29 mouse cellular contexts compared by ENCODE assay signal in the genomic region with DNA sequence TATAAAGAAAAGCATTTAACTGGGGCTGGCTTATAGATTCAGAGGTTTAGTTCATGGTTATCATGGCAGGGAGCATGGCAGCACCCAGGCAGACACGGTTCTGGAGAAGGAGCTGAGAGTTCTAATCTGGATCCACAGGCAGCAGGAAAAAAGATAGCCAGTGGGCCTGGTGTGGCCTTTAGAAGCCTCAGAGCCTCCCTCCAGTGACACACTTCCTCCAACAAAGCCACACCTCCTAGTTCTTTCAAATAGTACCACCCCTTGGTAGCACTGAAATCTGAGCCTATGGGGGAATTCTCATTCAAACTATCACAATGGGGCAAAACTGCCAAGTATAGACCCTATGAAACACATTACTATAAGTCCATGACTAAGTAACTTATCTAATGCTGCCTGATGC. TPM values are rescaled to one million over a fixed set of nuclear protein-coding genes. Genes with fewer than 3 reads are reported as not detected.
DNase-seq lines count a peak whose midpoint lies in the region; ATAC-seq and TF ChIP-seq lines count a peak whose summit lies in the region.
"Had no signal": no experiment of that assay in that cellular context is flagged by ENCODE, and none has a peak within 500 bp of the region (broad histone marks: within the 10 kb centered on the region; RNA-seq: fewer than 3 reads in every experiment).

No protein-coding gene starts in this region.

- no peak overlapping the region for H3K4me2 ChIP-seq in heart, embryonic 13.5 days
- H3K4me2 ChIP-seq: embryonic facial prominence, embryonic 12.5 days; embryonic facial prominence, embryonic 15.5 days; forebrain, embryonic 12.5 days; forebrain, embryonic 15.5 days; hindbrain, embryonic 13.5 days; intestine, embryonic 15.5 days had no signal

- H3K27ac ChIP-seq in heart, adult 2 months: no peak overlapping the region
- peak overlapping the region; percentile 8; the same call in 1 of the 2 replicates for H3K27ac ChIP-seq in heart, embryonic 13.5 days (replicated peaks)
- H3K27ac ChIP-seq: embryonic facial prominence, embryonic 12.5 days; embryonic facial prominence, embryonic 15.5 days; forebrain, embryonic 12.5 days; forebrain, embryonic 15.5 days; heart, embryonic 10.5 days; hindbrain, embryonic 10.5 days; hindbrain, embryonic 13.5 days; intestine, embryonic 15.5 days had no signal

- 22% methylated on average over 1 of the region's 1 CpGs for WGBS in heart, adult 2 months
- 35% methylated on average over 1 of the region's 1 CpGs for WGBS in heart, embryonic 13.5 days

- no peaks in the 10 kb centered on the region for H3K4me1 ChIP-seq in heart, adult 2 months (ENCODE audit: control insufficient read depth, insufficient read depth, low read length)
- H3K4me1 ChIP-seq in heart, embryonic 13.5 days: peaks cover 34% of the 10 kb centered on the region
- H3K4me1 ChIP-seq: embryonic facial prominence, embryonic 15.5 days; forebrain, embryonic 15.5 days had no signal

- H3K9ac ChIP-seq in heart, adult 2 months (ENCODE audit: low read depth, low read length): no peak overlapping the region
- no peak overlapping the region for H3K9ac ChIP-seq in heart, embryonic 13.5 days
- H3K9ac ChIP-seq: embryonic facial prominence, embryonic 12.5 days; embryonic facial prominence, embryonic 15.5 days; forebrain, embryonic 12.5 days; forebrain, embryonic 15.5 days; hindbrain, embryonic 13.5 days; intestine, embryonic 15.5 days had no signal

- peaks cover 2% of the 10 kb centered on the region; the same call in 1 of the 2 replicates for H3K36me3 ChIP-seq in heart, adult 2 months (ENCODE audit: control insufficient read depth, insufficient read depth, low read length)
- H3K36me3 ChIP-seq in heart, embryonic 13.5 days: peaks cover 29% of the 10 kb centered on the region
- H3K36me3 ChIP-seq: forebrain, embryonic 15.5 days; intestine, embryonic 15.5 days had no signal

- no peaks in the 10 kb centered on the region for H3K9me3 ChIP-seq in heart, embryonic 13.5 days
- H3K9me3 ChIP-seq: embryonic facial prominence, embryonic 12.5 days; embryonic facial prominence, embryonic 15.5 days; forebrain, embryonic 12.5 days; forebrain, embryonic 15.5 days; G1E; heart, embryonic 10.5 days; hindbrain, embryonic 10.5 days; hindbrain, embryonic 13.5 days; intestine, embryonic 15.5 days had no signal

- TF ChIP-seq POLR2A in heart, adult 2 months (IDR thresholded peaks at IDR 0.05; ENCODE audit: insufficient read depth, low read depth, low read length): no peak

- intact Hi-C loops in heart, adult 2 months (cut with DNase I): no loop called here

- TF ChIP-seq CTCF in heart, adult 2 months (IDR thresholded peaks at IDR 0.05): no peak

- no peak overlapping the region for H3K4me3 ChIP-seq in heart, adult 2 months
- no peak overlapping the region for H3K4me3 ChIP-seq in heart, embryonic 13.5 days
- H3K4me3 ChIP-seq: embryonic facial prominence, embryonic 12.5 days; embryonic facial prominence, embryonic 15.5 days; erythroblast, embryonic 14.5 days; forebrain, embryonic 12.5 days; forebrain, embryonic 15.5 days; heart, embryonic 10.5 days; hindbrain, embryonic 10.5 days; hindbrain, embryonic 13.5 days; intestine, embryonic 15.5 days had no signal

- H3K27me3 ChIP-seq in heart, adult 2 months (ENCODE audit: control insufficient read depth, insufficient read depth, low read length): no peaks in the 10 kb centered on the region
- no peaks in the 10 kb centered on the region for H3K27me3 ChIP-seq in heart, embryonic 13.5 days (replicated peaks)
- H3K27me3 ChIP-seq: CH12.LX; embryonic facial prominence, embryonic 12.5 days; embryonic facial prominence, embryonic 15.5 days; forebrain, embryonic 12.5 days; forebrain, embryonic 15.5 days; hindbrain, embryonic 13.5 days; intestine, embryonic 15.5 days had no signal

- no peak for ATAC-seq in heart, embryonic 13.5 days (ENCODE audit: extremely low read depth, insufficient number of reproducible peaks, low FRiP score, low TSS enrichment)
- ATAC-seq in common myeloid progenitor, adult 5-6 weeks (replicated peaks; ENCODE audit: low read depth, poor library complexity, severe bottlenecking): 0 out of 2 replicates have a peak, but pooled peaks have one; percentile 36
- peak; percentile 75 for ATAC-seq in megakaryocyte-erythroid progenitor cell, adult 5-6 weeks (replicated peaks; ENCODE audit: low FRiP score, low TSS enrichment, poor library complexity, severe bottlenecking)
- ATAC-seq: forebrain, embryonic 15.5 days; hindbrain, embryonic 16.5 days; intestine, embryonic 15.5 days had no signal

- peak; percentile 39 for DNase-seq in heart, adult 11 months
- no peak for DNase-seq in heart, adult 2 months
- no peak for DNase-seq in heart, adult 8-10 months (ENCODE audit: low spot score)
- DNase-seq in gastrocnemius, postnatal 4 days (ENCODE audit: low spot score in 2 of 2): no peak
- DNase-seq in adrenal gland, postnatal 14 days: no peak
- DNase-seq: adrenal gland, adult 2 months; adrenal gland, postnatal 25 days; B cell, adult 2 months; cerebellum, adult 11-12 months; cerebellum, adult 8-10 months; cerebellum, postnatal 10 days; cerebellum, postnatal 36 days; gastrocnemius, postnatal 25 days; kidney, adult 11 months had no signal

- H3K79me2 ChIP-seq in heart, adult 2 months (replicated peaks; ENCODE audit: control insufficient read depth, insufficient read depth, low read length): no peaks in the 10 kb centered on the region

- no peak for TF ChIP-seq EP300 in heart, adult 2 months (IDR thresholded peaks at IDR 0.05; ENCODE audit: insufficient read depth, low read depth, low read length)

RNA-seq across cellular contexts. Expression of a gene that starts 51.0 kb away (rescaled TPM):
- total RNA-seq in heart, adult 2 months (2021): 10 to 100 TPM; 32.4 to 38.1 TPM
- 15.9 and 24.9 TPM in 2 replicates for polyA plus RNA-seq in heart, adult 2 months (2012; rRNA removed)
- polyA plus RNA-seq in heart, embryonic 13.5 days (2015; fragmentation: Nextera tagmentation; extraction: Ambion mirVana): 9.2 and 10.6 TPM in 2 replicates
- 10 to 100 TPM; 30.8 to 46.6 (median 38.2) TPM for total RNA-seq in heart, adult 8-10 months (2022)
- 19.0 and 19.2 TPM in 2 replicates for total RNA-seq in common myeloid progenitor, adult 5-6 weeks (2017)
- 13.5 and 18.0 TPM in 2 replicates for total RNA-seq in megakaryocyte-erythroid progenitor cell, adult 5-6 weeks (2014; fragmentation: Nextera tagmentation)
- 10.1 and 12.1 TPM in 2 replicates for total RNA-seq in megakaryocyte-erythroid progenitor cell, adult 5-6 weeks (2017)
- total RNA-seq in gastrocnemius, postnatal 4 days (2021): 10 to 100 TPM; 33.5 to 39.1 TPM
- total RNA-seq in adrenal gland, postnatal 14 days (2021): 27.2 and 32.9 TPM in 2 replicates
